Mouse (Mus musculus): ENCODE measurements around the gene Ankrd13b. TPM values are rescaled to one million over a fixed set of nuclear protein-coding genes. Genes with fewer than 3 reads are reported as not detected.

Ankrd13b gene
- polyA plus RNA-seq, 1 experiment from 2014 or later = 13.1 TPM

DNA sequence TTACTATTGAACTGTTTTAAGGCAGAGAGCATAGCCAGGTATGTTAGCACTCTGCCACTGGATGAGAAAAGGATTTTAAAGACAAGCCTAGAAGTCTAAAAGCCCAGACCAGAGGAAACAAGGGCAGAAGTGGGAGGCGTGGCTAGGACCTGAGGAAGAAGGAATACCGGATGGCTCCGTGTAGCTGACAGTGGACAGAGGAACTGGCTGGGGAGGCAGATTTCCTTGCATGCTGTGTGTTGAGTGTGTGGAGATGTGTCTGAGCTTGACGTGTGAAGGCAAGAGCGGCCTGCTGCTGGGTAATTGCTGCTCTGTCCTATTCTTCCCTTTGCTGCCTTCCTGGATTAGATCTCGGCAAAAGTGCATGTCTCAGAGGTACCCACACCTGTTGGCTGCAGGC is 13.0 kb upstream of the Ankrd13b start:
- Histone ChIP-seq H3K9ac (ENCODE audit: low read depth, low read length) (no peak overlapping the region), H3K27me3 (ENCODE audit: control insufficient read depth, insufficient read depth, low read length) (no peaks in the 10 kb centered on the region), H3K9me3 (ENCODE audit: control insufficient read depth, low read length) (no peaks in the 10 kb centered on the region), H3K36me3 (ENCODE audit: control insufficient read depth, insufficient read depth, low read length) (peaks cover 16% of the 10 kb centered on the region), H3K4me1 (replicated peaks; ENCODE audit: control insufficient read depth, insufficient read depth, low read length) (no peaks in the 10 kb centered on the region; the same call in 1 of the 2 replicates), H3K4me3 (ENCODE audit: low read depth, low read length) (no peak overlapping the region), H3K27ac (ENCODE audit: low read depth, low read length) (no peak overlapping the region), H3K4me2 (replicated peaks; ENCODE audit: low read depth, low read length) (no peak overlapping the region)
- 85% methylated on average over 6 of the region's 6 CpGs for WGBS
- no peak for ATAC-seq (ENCODE audit: low FRiP score)
- DNase-seq (ENCODE audit: low spot score) = no peak

DNA sequence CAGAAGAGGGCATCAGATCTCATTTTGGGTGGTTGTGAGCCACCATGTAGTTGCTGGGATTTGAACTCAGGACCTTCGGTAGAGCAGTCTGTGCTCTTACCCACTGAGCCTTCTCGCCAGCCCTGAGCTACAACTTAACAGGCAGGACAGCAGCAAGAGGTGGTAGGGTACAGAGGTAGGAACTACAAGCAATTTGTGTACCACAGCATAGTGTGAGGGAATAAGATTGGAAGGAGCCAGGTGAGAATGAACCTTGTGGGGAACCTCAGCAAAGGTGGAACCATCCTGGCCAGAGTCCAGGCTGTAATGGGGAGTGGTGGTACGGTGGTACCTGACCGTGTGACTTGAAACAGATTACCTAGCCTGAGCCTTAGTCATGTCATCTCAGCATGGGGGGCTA is 12.5 kb upstream of the Ankrd13b start:
- Histone ChIP-seq H3K4me3 (ENCODE audit: low read depth, low read length) (no peak overlapping the region), H3K9me3 (ENCODE audit: control insufficient read depth, low read length) (no peaks in the 10 kb centered on the region), H3K9ac (ENCODE audit: low read depth, low read length) (no peak overlapping the region), H3K4me2 (replicated peaks; ENCODE audit: low read depth, low read length) (no peak overlapping the region), H3K4me1 (replicated peaks; ENCODE audit: control insufficient read depth, insufficient read depth, low read length) (peaks cover 4% of the 10 kb centered on the region; the same call in 1 of the 2 replicates), H3K36me3 (ENCODE audit: control insufficient read depth, insufficient read depth, low read length) (peaks cover 16% of the 10 kb centered on the region), H3K27ac (ENCODE audit: low read depth, low read length) (no peak overlapping the region), H3K27me3 (ENCODE audit: control insufficient read depth, insufficient read depth, low read length) (no peaks in the 10 kb centered on the region)
- 96% methylated on average over 4 of the region's 4 CpGs for WGBS
- ATAC-seq (ENCODE audit: low FRiP score) (no peak), DNase-seq (ENCODE audit: low spot score) (no peak)

DNA sequence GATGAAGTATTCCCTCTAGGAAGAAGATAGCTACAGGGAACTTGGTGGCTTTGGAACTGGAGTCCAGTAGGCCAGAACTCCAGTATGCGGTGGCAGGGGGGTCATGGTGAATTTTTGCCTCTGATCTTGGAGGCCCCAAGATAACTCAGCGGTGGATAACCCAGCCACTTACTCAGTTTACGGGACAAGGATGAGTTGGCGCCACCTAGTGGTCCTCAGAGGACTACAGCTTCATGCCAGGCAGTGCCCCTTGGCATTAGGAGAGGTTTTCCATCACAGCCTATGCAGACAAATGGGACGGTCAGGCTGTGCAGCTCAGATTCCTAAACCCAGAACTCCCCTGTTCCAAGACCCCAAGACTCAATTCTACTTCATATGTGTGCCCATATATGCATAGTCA is 11.9 kb upstream of the Ankrd13b start:
- Histone ChIP-seq H3K27me3 (ENCODE audit: control insufficient read depth, insufficient read depth, low read length) (no peaks in the 10 kb centered on the region), H3K9me3 (ENCODE audit: control insufficient read depth, low read length) (no peaks in the 10 kb centered on the region), H3K4me3 (ENCODE audit: low read depth, low read length) (no peak overlapping the region), H3K4me2 (replicated peaks; ENCODE audit: low read depth, low read length) (no peak overlapping the region), H3K4me1 (replicated peaks; ENCODE audit: control insufficient read depth, insufficient read depth, low read length) (peaks cover 5% of the 10 kb centered on the region), H3K36me3 (ENCODE audit: control insufficient read depth, insufficient read depth, low read length) (peaks cover 16% of the 10 kb centered on the region; the same call in 1 of the 2 replicates), H3K9ac (ENCODE audit: low read depth, low read length) (no peak overlapping the region), H3K27ac (ENCODE audit: low read depth, low read length) (no peak overlapping the region)
- ATAC-seq (ENCODE audit: low FRiP score) (no peak), DNase-seq (ENCODE audit: low spot score) (peak; percentile 81)
- 28% methylated on average over 5 of the region's 5 CpGs for WGBS

DNA sequence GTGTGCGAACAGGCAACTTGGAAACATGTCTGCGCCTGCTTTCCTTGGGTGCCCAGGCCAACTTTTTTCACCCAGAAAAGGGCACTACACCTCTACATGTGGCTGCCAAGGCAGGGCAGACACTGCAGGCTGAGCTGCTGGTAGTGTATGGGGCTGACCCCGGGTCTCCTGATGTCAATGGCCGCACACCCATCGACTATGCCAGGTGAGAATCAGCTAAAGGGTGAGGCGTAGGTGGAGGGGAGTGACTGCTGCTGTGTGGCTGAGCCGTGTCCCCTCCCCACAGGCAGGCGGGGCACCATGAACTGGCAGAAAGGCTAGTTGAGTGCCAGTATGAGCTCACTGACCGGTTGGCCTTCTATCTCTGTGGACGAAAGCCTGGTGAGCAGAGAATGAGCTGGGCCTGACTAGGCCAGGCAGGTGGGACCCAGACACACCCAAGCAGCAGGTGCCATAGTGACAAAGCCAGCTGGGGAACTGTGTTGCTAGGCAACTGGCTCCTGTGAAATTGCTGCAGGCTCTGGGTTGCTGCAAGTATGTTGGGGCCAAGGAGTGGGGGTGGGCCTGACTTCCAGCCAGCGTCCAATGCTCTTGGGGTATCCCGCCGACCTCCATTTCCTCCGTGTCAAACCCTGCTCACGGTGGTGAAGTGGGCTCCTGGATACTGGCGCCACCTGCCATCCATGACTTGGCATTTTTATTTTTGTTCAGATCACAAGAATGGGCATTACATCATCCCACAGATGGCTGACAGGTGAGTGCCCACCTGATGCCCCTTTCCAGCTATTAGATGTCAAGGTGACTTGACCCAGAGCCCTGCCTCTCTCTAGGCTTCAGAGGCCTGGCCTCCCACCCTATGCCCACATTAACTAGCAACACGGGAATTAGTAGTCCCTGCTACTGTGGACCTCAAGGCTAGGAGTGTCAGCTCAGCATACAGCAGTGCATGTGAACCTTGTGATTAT is 11.2 kb upstream of the Ankrd13b start:
- no peak for ATAC-seq (ENCODE audit: low FRiP score)
- Histone ChIP-seq H3K9me3 (ENCODE audit: control insufficient read depth, low read length) (no peaks in the 10 kb centered on the region), H3K36me3 (ENCODE audit: control insufficient read depth, insufficient read depth, low read length) (peaks cover 15% of the 10 kb centered on the region; the same call in 1 of the 2 replicates), H3K4me3 (ENCODE audit: low read depth, low read length) (no peak overlapping the region), H3K27ac (ENCODE audit: low read depth, low read length) (no peak overlapping the region), H3K9ac (ENCODE audit: low read depth, low read length) (no peak overlapping the region), H3K4me2 (replicated peaks; ENCODE audit: low read depth, low read length) (no peak overlapping the region), H3K4me1 (replicated peaks; ENCODE audit: control insufficient read depth, insufficient read depth, low read length) (peaks cover 5% of the 10 kb centered on the region), H3K27me3 (ENCODE audit: control insufficient read depth, insufficient read depth, low read length) (no peaks in the 10 kb centered on the region)
- DNase-seq (ENCODE audit: low spot score) = no peak
- 85% methylated on average over 17 of the region's 17 CpGs for WGBS

DNA sequence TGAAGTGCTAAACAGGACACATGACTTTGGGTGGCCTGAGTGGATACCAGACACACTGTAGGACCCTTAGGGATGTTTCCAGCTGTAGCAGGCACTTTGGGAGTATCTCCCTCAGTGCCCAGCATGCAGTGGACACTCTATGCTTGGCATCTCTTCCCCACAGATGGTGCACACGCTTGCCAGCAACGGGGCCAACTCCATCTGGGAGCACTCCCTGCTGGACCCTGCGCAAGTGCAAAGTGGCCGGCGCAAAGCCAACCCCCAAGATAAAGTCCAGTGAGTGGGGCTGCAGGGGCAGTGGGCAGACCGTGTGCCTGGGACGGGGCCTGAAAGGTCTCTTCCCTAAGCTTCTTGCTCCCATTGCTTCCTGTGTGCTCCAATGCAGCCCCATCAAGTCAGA is 9.9 kb upstream of the Ankrd13b start:
- Histone ChIP-seq H3K9ac (ENCODE audit: low read depth, low read length) (no peak overlapping the region), H3K4me1 (replicated peaks; ENCODE audit: control insufficient read depth, insufficient read depth, low read length) (peaks cover 10% of the 10 kb centered on the region), H3K9me3 (ENCODE audit: control insufficient read depth, low read length) (no peaks in the 10 kb centered on the region), H3K4me2 (replicated peaks; ENCODE audit: low read depth, low read length) (no peak overlapping the region), H3K27me3 (ENCODE audit: control insufficient read depth, insufficient read depth, low read length) (no peaks in the 10 kb centered on the region), H3K4me3 (ENCODE audit: low read depth, low read length) (no peak overlapping the region), H3K27ac (ENCODE audit: low read depth, low read length) (no peak overlapping the region), H3K36me3 (ENCODE audit: control insufficient read depth, insufficient read depth, low read length) (peaks cover 4% of the 10 kb centered on the region; the same call in 1 of the 2 replicates)
- 89% methylated on average over 7 of the region's 7 CpGs for WGBS
- DNase-seq (ENCODE audit: low spot score) (no peak), ATAC-seq (ENCODE audit: low FRiP score) (no peak)

DNA sequence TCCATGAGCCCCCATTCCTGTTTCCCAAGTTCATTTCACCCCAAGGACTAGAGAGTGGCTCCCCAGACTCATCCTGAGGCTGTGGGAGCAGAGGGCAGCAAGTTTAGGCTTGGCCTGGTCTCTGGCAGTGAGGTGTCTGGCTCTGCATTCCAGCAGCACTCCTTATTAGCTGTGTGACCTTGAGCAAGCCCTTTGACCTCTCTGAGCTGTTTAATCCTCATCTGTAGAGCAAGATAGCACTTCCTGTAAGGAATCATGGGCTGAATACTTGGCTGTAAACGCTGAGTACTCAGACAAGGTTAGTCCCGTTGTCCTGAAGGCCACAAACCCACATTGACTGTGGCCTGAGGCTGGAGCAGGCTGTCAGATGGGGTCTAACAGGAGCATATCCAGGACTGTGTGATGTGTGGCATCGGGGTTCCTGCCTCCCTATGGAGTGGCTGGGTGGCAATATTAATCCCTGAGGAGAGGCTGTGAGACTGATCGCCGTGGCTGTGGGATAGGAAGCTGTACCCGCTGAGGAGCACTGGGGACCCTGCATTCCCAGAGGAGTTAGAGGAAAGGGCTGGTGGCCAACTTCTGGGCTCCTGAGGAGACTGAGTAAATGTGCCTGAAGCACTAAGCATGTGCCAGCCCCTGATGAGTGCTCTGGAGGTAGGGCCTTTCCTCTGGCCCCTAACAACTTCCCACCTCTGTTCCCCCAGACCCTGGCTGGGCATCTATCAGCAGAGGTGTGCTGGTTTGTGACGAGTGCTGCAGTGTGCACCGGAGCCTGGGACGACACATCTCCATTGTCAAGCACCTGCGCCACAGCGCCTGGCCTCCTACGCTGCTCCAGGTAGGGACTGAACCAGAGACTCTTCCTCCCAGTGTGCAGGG is 9.0 kb upstream of the Ankrd13b start:
- Histone ChIP-seq H3K9ac (ENCODE audit: low read depth, low read length) (no peak overlapping the region), H3K4me3 (ENCODE audit: low read depth, low read length) (no peak overlapping the region), H3K9me3 (ENCODE audit: control insufficient read depth, low read length) (no peaks in the 10 kb centered on the region), H3K27me3 (ENCODE audit: control insufficient read depth, insufficient read depth, low read length) (no peaks in the 10 kb centered on the region), H3K27ac (ENCODE audit: low read depth, low read length) (no peak overlapping the region), H3K4me2 (replicated peaks; ENCODE audit: low read depth, low read length) (no peak overlapping the region), H3K4me1 (replicated peaks; ENCODE audit: control insufficient read depth, insufficient read depth, low read length) (peaks cover 10% of the 10 kb centered on the region), H3K36me3 (ENCODE audit: control insufficient read depth, insufficient read depth, low read length) (0 out of 2 replicates have a peak, but pooled peaks cover 2% of the 10 kb centered on the region)
- ATAC-seq (ENCODE audit: low FRiP score) (no peak), DNase-seq (ENCODE audit: low spot score) (no peak)
- 71% methylated on average over 12 of the region's 12 CpGs for WGBS

DNA sequence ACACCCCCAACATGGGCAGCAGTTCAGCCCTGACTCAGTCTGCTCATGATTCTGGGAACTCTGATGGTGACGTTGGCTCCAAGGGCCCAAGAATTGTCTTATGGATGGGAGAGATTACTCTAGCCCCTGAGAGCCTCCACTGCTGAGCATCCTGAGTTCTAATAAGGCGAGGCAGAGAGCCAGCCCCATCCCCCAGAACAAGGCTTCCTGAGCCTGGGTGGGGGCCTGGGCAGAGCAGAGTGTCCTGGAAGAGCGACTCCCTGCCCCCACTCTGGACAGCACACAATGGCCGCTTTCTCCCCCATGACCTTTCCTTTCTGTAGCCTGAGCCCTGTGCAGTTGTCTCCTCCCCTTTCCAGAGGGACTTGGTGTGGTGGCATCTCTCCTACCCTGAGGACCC is 8.4 kb upstream of the Ankrd13b start:
- no peak for DNase-seq (ENCODE audit: low spot score)

DNA sequence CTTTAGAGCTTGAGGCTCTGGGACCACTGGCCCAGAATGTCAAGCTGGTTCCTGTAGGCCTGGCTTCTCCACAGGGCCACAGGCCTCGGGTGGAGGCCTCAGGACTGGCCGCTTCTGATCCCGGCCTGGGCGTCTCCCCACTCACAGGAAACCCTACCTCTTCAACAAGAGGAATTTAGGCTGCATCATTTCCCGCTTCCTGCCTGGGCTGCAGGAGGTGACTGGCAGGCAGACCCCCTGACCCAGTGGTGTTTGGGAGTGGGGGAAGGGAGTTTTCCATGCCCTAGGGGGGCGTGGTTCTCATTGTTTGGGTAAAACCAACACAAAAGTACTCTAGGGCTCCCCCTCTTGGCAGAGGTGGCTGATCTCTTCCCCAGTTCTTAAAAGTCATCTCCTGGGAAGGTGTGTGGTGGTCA is 7.9 kb upstream of the Ankrd13b start:
- no peaks in the 10 kb centered on the region for H3K9me3 ChIP-seq (ENCODE audit: control insufficient read depth, low read length)
- H3K9ac ChIP-seq (ENCODE audit: low read depth, low read length) = no peak overlapping the region
- ATAC-seq (ENCODE audit: low FRiP score) = no peak
- peak; percentile 84 for DNase-seq (ENCODE audit: low spot score)
- WGBS = 4% methylated on average over 6 of the region's 6 CpGs
- H3K27me3 ChIP-seq (ENCODE audit: control insufficient read depth, insufficient read depth, low read length) = no peaks in the 10 kb centered on the region
- H3K4me3 ChIP-seq (ENCODE audit: low read depth, low read length) = no peak overlapping the region
- H3K27ac ChIP-seq (ENCODE audit: low read depth, low read length) = peak overlapping the region; percentile 42; the same call in 1 of the 2 replicates
- peak overlapping the region; percentile 8; the same call in 1 of the 2 replicates for H3K4me2 ChIP-seq (replicated peaks; ENCODE audit: low read depth, low read length)
- H3K36me3 ChIP-seq (ENCODE audit: control insufficient read depth, insufficient read depth, low read length) = no peaks in the 10 kb centered on the region
- H3K4me1 ChIP-seq (replicated peaks; ENCODE audit: control insufficient read depth, insufficient read depth, low read length) = peaks cover 10% of the 10 kb centered on the region

More for the DNA sequence above, 8.4 kb upstream of the Ankrd13b start:
- Histone ChIP-seq H3K36me3 (ENCODE audit: control insufficient read depth, insufficient read depth, low read length) (no peaks in the 10 kb centered on the region), H3K4me3 (ENCODE audit: low read depth, low read length) (no peak overlapping the region), H3K9me3 (ENCODE audit: control insufficient read depth, low read length) (no peaks in the 10 kb centered on the region), H3K27ac (ENCODE audit: low read depth, low read length) (no peak overlapping the region), H3K9ac (ENCODE audit: low read depth, low read length) (no peak overlapping the region), H3K4me1 (replicated peaks; ENCODE audit: control insufficient read depth, insufficient read depth, low read length) (peaks cover 10% of the 10 kb centered on the region), H3K4me2 (replicated peaks; ENCODE audit: low read depth, low read length) (no peak overlapping the region), H3K27me3 (ENCODE audit: control insufficient read depth, insufficient read depth, low read length) (no peaks in the 10 kb centered on the region)
- WGBS = 20% methylated on average over 4 of the region's 4 CpGs
- no peak for ATAC-seq (ENCODE audit: low FRiP score)
